ENCODE assay signal across 9 mouse cellular contexts in genomic region chr14:54233559-54234143, GRCm38 (mm10). TPM values are rescaled to one million over a fixed set of nuclear protein-coding genes. Genes with fewer than 3 reads are reported as not detected.
DNase-seq lines count a peak whose midpoint lies in the region; ATAC-seq and TF ChIP-seq lines count a peak whose summit lies in the region.
"Had no signal": no experiment of that assay in that cellular context is flagged by ENCODE, and none has a peak within 500 bp of the region (broad histone marks: within the 10 kb centered on the region; RNA-seq: fewer than 3 reads in every experiment).

No protein-coding gene starts in this region.

- peak overlapping the region; percentile 84 for H3K27ac ChIP-seq in kidney, postnatal 0 days
- peak overlapping the region; percentile 47; the same call in 1 of the 2 replicates for H3K27ac ChIP-seq in ES-Bruce4 (ENCODE audit: insufficient read depth, low read length)
- peak overlapping the region; percentile 53 for H3K27ac ChIP-seq in embryonic facial prominence, embryonic 15.5 days (replicated peaks)
- H3K27ac ChIP-seq in limb, embryonic 13.5 days = peak overlapping the region; percentile 70

- no peak for TF ChIP-seq CTCF in kidney, postnatal 0 days (IDR thresholded peaks at IDR 0.05; ENCODE audit: low read depth)
- TF ChIP-seq CTCF in ES-Bruce4 (IDR thresholded peaks at IDR 0.05; ENCODE audit: low read depth, low read length) = no peak

- H3K9me3 ChIP-seq in kidney, postnatal 0 days (replicated peaks; ENCODE audit: low read length) = no peaks in the 10 kb centered on the region
- no peaks in the 10 kb centered on the region for H3K9me3 ChIP-seq in ES-Bruce4 (replicated peaks; ENCODE audit: control insufficient read depth, insufficient read depth, low read length, poor library complexity, severe bottlenecking)
- no peaks in the 10 kb centered on the region for H3K9me3 ChIP-seq in embryonic facial prominence, embryonic 15.5 days (replicated peaks)
- no peaks in the 10 kb centered on the region for H3K9me3 ChIP-seq in limb, embryonic 13.5 days

- ATAC-seq in kidney, postnatal 0 days (replicated peaks; ENCODE audit: low FRiP score, low read depth) = no peak
- ATAC-seq in embryonic facial prominence, embryonic 15.5 days (ENCODE audit: insufficient number of reproducible peaks, low FRiP score, low TSS enrichment, low read depth) = no peak
- ATAC-seq in limb, embryonic 13.5 days (ENCODE audit: low FRiP score, low read depth) = no peak
- no peak for ATAC-seq in megakaryocyte-erythroid progenitor cell, adult 5-6 weeks (replicated peaks; ENCODE audit: low FRiP score, low TSS enrichment, poor library complexity, severe bottlenecking)

- 46% methylated on average over 16 of the region's 16 CpGs for WGBS in kidney, postnatal 0 days
- 68% methylated on average over 16 of the region's 16 CpGs for WGBS in embryonic facial prominence, embryonic 15.5 days
- 67% methylated on average over 16 of the region's 16 CpGs for WGBS in limb, embryonic 13.5 days

- intact Hi-C loops in left cerebral cortex, postnatal 25 days (cut with DNase I) = loop anchor here (2.0 kb wide), 1 partner anchor 261 kb away; no protein-coding TSS in a partner anchor

- no peak for DNase-seq in kidney, postnatal 0 days (ENCODE audit: low spot score)
- no peak for DNase-seq in kidney, postnatal 36 days
- no peak for DNase-seq in adrenal gland, postnatal 14 days
- no peak for DNase-seq in left cerebral cortex, postnatal 25 days (ENCODE audit: low spot score in 2 of 2)
- DNase-seq: cerebellum, postnatal 36 days had no signal

- TF ChIP-seq EP300 in ES-Bruce4 (IDR thresholded peaks at IDR 0.05; ENCODE audit: insufficient read depth, low read depth, low read length) = no peak

- TF ChIP-seq POLR2A in ES-Bruce4 (IDR thresholded peaks at IDR 0.05; ENCODE audit: insufficient read depth, low read length) = no peak

- peaks cover 5% of the 10 kb centered on the region; the same call in 1 of the 2 replicates for H3K36me3 ChIP-seq in kidney, postnatal 0 days (ENCODE audit: insufficient read depth, low read length)
- H3K36me3 ChIP-seq in ES-Bruce4 (ENCODE audit: control insufficient read depth, insufficient read depth, low read length, poor library complexity, severe bottlenecking) = no peaks in the 10 kb centered on the region
- H3K36me3 ChIP-seq in embryonic facial prominence, embryonic 15.5 days = peaks cover 13% of the 10 kb centered on the region
- peaks cover 22% of the 10 kb centered on the region for H3K36me3 ChIP-seq in limb, embryonic 13.5 days

- 0 out of 2 replicates have a peak overlapping the region, but pooled peaks have one; percentile 37 for H3K9ac ChIP-seq in kidney, postnatal 0 days (ENCODE audit: low read depth, low read length)
- H3K9ac ChIP-seq in ES-Bruce4 (ENCODE audit: low read depth, poor library complexity, severe bottlenecking) = peak overlapping the region; percentile 22
- no peak overlapping the region for H3K9ac ChIP-seq in embryonic facial prominence, embryonic 15.5 days
- no peak overlapping the region for H3K9ac ChIP-seq in limb, embryonic 13.5 days

- H3K27me3 ChIP-seq in kidney, postnatal 0 days (ENCODE audit: insufficient read depth, low read length) = no peaks in the 10 kb centered on the region
- no peaks in the 10 kb centered on the region for H3K27me3 ChIP-seq in ES-Bruce4 (ENCODE audit: control insufficient read depth, insufficient read depth, low read length, poor library complexity, severe bottlenecking)
- H3K27me3 ChIP-seq in embryonic facial prominence, embryonic 15.5 days = no peaks in the 10 kb centered on the region
- H3K27me3 ChIP-seq in limb, embryonic 13.5 days = peaks cover 3% of the 10 kb centered on the region; the same call in 1 of the 2 replicates

- no peak overlapping the region for H3K4me3 ChIP-seq in kidney, postnatal 0 days (replicated peaks; ENCODE audit: low read depth, low read length)
- H3K4me3 ChIP-seq in ES-Bruce4 (ENCODE audit: low read depth, low read length) = 0 out of 2 replicates have a peak overlapping the region, but pooled peaks have one; percentile 8
- no peak overlapping the region for H3K4me3 ChIP-seq in embryonic facial prominence, embryonic 15.5 days (replicated peaks)
- H3K4me3 ChIP-seq in limb, embryonic 13.5 days = no peak overlapping the region

- peak overlapping the region; percentile 31 for H3K4me2 ChIP-seq in kidney, postnatal 0 days (ENCODE audit: low read length)
- H3K4me2 ChIP-seq in embryonic facial prominence, embryonic 15.5 days (replicated peaks) = 0 out of 2 replicates have a peak overlapping the region, but pooled peaks have one; percentile 0
- H3K4me2 ChIP-seq in limb, embryonic 13.5 days (replicated peaks) = peak overlapping the region; percentile 30; the same call in 1 of the 2 replicates

- peaks cover 16% of the 10 kb centered on the region for H3K4me1 ChIP-seq in kidney, postnatal 0 days (replicated peaks; ENCODE audit: insufficient read depth, low read length)
- H3K4me1 ChIP-seq in ES-Bruce4 (ENCODE audit: control insufficient read depth, insufficient read depth, low read length) = peaks cover 7% of the 10 kb centered on the region
- peaks cover 16% of the 10 kb centered on the region for H3K4me1 ChIP-seq in embryonic facial prominence, embryonic 15.5 days
- H3K4me1 ChIP-seq in limb, embryonic 13.5 days = peaks cover 35% of the 10 kb centered on the region

RNA-seq across cellular contexts. Expression of gene Dad1, which starts 20.3 kb away (rescaled TPM):
- polyA plus RNA-seq in kidney, postnatal 0 days (2015; fragmentation: Nextera tagmentation; extraction: Ambion mirVana) = 544 and 545 TPM in 2 replicates
- polyA plus RNA-seq in ES-Bruce4 (2011; ENCODE audit: insufficient read depth, insufficient read length, low read depth, missing spikeins) = 119 and 129 TPM in 2 replicates
- polyA plus RNA-seq in embryonic facial prominence, embryonic 15.5 days (2015; fragmentation: Nextera tagmentation; extraction: Ambion mirVana) = 396 and 402 TPM in 2 replicates
- polyA plus RNA-seq in limb, embryonic 13.5 days (2015; fragmentation: Nextera tagmentation; extraction: Ambion mirVana) = 357 and 379 TPM in 2 replicates
- 184 and 235 TPM in 2 replicates for total RNA-seq in megakaryocyte-erythroid progenitor cell, adult 5-6 weeks (2014; fragmentation: Nextera tagmentation)
- total RNA-seq in megakaryocyte-erythroid progenitor cell, adult 5-6 weeks (2017) = 106 and 168 TPM in 2 replicates
- 237 and 250 TPM in 2 replicates for total RNA-seq in adrenal gland, postnatal 14 days (2021)
- total RNA-seq in left cerebral cortex, postnatal 25 days (2021) = 100 to 1,000 TPM; 119 TPM

RNA-seq across cellular contexts. Expression of gene Abhd4, which starts 20.3 kb away (rescaled TPM):
- polyA plus RNA-seq in kidney, postnatal 0 days (2015; fragmentation: Nextera tagmentation; extraction: Ambion mirVana) = 80.9 and 84.4 TPM in 2 replicates
- polyA plus RNA-seq in ES-Bruce4 (2011; ENCODE audit: insufficient read depth, insufficient read length, low read depth, missing spikeins) = 102 and 109 TPM in 2 replicates
- 58.5 and 66.7 TPM in 2 replicates for polyA plus RNA-seq in embryonic facial prominence, embryonic 15.5 days (2015; fragmentation: Nextera tagmentation; extraction: Ambion mirVana)
- polyA plus RNA-seq in limb, embryonic 13.5 days (2015; fragmentation: Nextera tagmentation; extraction: Ambion mirVana) = 46.5 and 51.0 TPM in 2 replicates
- total RNA-seq in megakaryocyte-erythroid progenitor cell, adult 5-6 weeks (2014; fragmentation: Nextera tagmentation) = 25.5 and 28.5 TPM in 2 replicates
- total RNA-seq in megakaryocyte-erythroid progenitor cell, adult 5-6 weeks (2017) = 16.9 and 18.6 TPM in 2 replicates
- total RNA-seq in adrenal gland, postnatal 14 days (2021) = 297 and 309 TPM in 2 replicates
- 10 to 100 TPM; 43.4 to 45.6 TPM for total RNA-seq in left cerebral cortex, postnatal 25 days (2021)

RNA-seq across cellular contexts. Expression of gene Olfr49, which starts 51.1 kb away (rescaled TPM):
- polyA plus RNA-seq in kidney, postnatal 0 days (2015; fragmentation: Nextera tagmentation; extraction: Ambion mirVana) = 0.03 TPM in 1 of 2 replicates, not detected in the other
- not detected in 2 replicates for polyA plus RNA-seq in ES-Bruce4 (2011; ENCODE audit: insufficient read depth, insufficient read length, low read depth, missing spikeins)
- polyA plus RNA-seq in embryonic facial prominence, embryonic 15.5 days (2015; fragmentation: Nextera tagmentation; extraction: Ambion mirVana) = 0.09 TPM in 1 of 2 replicates, not detected in the other
- polyA plus RNA-seq in limb, embryonic 13.5 days (2015; fragmentation: Nextera tagmentation; extraction: Ambion mirVana) = not detected in 2 replicates
- total RNA-seq in megakaryocyte-erythroid progenitor cell, adult 5-6 weeks (2014; fragmentation: Nextera tagmentation) = not detected in 2 replicates
- not detected in 2 replicates for total RNA-seq in megakaryocyte-erythroid progenitor cell, adult 5-6 weeks (2017)
- not detected in 2 replicates for total RNA-seq in adrenal gland, postnatal 14 days (2021)
- not detected for total RNA-seq in left cerebral cortex, postnatal 25 days (2021)

Comparison
In these comparisons a context has a peak if more than half of its experiments do, and no peak if none do; other contexts are left out.
1. H3K9ac ChIP-seq: peak in kidney, postnatal 0 days (single experiment) and ES-Bruce4 (single experiment); none in embryonic facial prominence, embryonic 15.5 days (single experiment) and limb, embryonic 13.5 days (single experiment).
2. Peak in every context shown above with its lines, with median percentiles within 50 percentile points of each other: H3K27ac ChIP-seq and H3K4me2 ChIP-seq.